Mouse (Mus musculus) erythroblast, embryonic 14.5 days (primary cell): ENCODE measurements around the gene Ucma.

Experiments used
- GATA1 ChIP-seq: IDR thresholded peaks from 2 replicates; pipeline ENCODE4 v1.6.1; 2012; ENCODE audit warnings: low read length, inconsistent platforms, mixed read lengths
- TAL1 ChIP-seq: IDR thresholded peaks from 3 replicates; pipeline ENCODE4 v1.6.1; 2012; ENCODE audit warnings: low read length, inconsistent platforms, mixed read lengths

- TF ChIP-seq GATA1 (no peak), TAL1 (no peak)
These were observed 25.3 kb downstream of the Ucma start for GRCm38 (mm10) chr2:5001266-5001665.
